Mouse (Mus musculus) lung, adult 2 months (tissue): ENCODE measurements around the gene Pkd1l2. TPM values are rescaled to one million over a fixed set of nuclear protein-coding genes. Genes with fewer than 3 reads are reported as not detected.
A peak's percentile ranks its signal among the peaks of the same experiment; 100 is the strongest.

Experiments used
- DNase-seq: peaks from one replicate; pipeline ENCODE4 v3.0.0; 2022
- H3K4me1 ChIP-seq: fragments of 200-500 bp; 2 replicates; pipeline ENCODE4 v1.6.1; 2011; ENCODE audit warnings: low read length; ENCODE audit not compliant: control insufficient read depth, insufficient read depth
- H3K4me3 ChIP-seq: fragments of 200-500 bp; replicated peaks from 2 replicates; pipeline ENCODE3; 2011; ENCODE audit warnings: low read depth, mild to moderate bottlenecking, control low read depth, low read length; ENCODE audit errors: extremely low read depth
- CTCF ChIP-seq: fragments of 200-500 bp; IDR thresholded peaks from 2 replicates; pipeline ENCODE4 v1.5.1; 2011; ENCODE audit warnings: mild to moderate bottlenecking, low read length, control low read depth; ENCODE audit not compliant: insufficient read depth
- POLR2A ChIP-seq: fragments of 200-500 bp; IDR thresholded peaks from 2 replicates; pipeline ENCODE4 v1.6.1; 2011; ENCODE audit warnings: low read depth, mild to moderate bottlenecking, control low read depth, low read length, borderline replicate concordance; ENCODE audit errors: extremely low read depth
- WGBS: fragments of 180-500 bp; shearing (Covaris S2); methylation state at CpG from one replicate; pipeline ENCODE4 v1.1.7; 2018; 5-methylcytosine and 5-hydroxymethylcytosine counted together
- polyA plus RNA-seq: library from polyadenylated mRNA; depleted of rRNA; stranded (reverse); fragments of >200 nt; gene quantifications from 2 replicates; pipeline ENCODE4 v1.2.3, GENCODE M21; 2012

Gene Pkd1l2
- polyA plus RNA-seq, 1 experiment, result 0.06 TPM

DNA sequence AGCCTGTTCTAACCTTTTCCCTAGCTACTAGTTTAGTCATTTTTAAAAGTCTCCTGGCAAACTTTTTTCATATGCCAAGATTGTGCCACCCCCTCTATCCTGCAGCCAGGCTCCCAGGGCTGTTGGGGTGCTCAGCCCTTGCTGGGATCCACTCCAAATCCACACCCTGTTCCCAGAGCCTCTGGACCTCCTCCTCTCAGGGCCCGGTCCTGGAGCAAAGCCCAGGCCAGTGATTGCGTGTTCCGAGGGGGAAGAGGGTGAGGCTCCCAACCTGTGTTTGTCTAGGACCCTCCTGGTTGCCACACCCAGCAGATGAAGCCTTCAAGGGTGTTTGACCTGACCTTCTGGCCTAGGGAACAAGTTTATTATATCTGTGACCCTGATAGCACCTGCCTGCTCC is 29.4 kb upstream of the Pkd1l2 start:
- Histone ChIP-seq H3K4me3 (no peak overlapping the region), H3K4me1 (no peaks in the 10 kb centered on the region)
- WGBS, result 54% methylated on average over 3 of the region's 3 CpGs
- DNase-seq, result peak; percentile 70
- TF ChIP-seq CTCF (no peak), POLR2A (no peak)

DNA sequence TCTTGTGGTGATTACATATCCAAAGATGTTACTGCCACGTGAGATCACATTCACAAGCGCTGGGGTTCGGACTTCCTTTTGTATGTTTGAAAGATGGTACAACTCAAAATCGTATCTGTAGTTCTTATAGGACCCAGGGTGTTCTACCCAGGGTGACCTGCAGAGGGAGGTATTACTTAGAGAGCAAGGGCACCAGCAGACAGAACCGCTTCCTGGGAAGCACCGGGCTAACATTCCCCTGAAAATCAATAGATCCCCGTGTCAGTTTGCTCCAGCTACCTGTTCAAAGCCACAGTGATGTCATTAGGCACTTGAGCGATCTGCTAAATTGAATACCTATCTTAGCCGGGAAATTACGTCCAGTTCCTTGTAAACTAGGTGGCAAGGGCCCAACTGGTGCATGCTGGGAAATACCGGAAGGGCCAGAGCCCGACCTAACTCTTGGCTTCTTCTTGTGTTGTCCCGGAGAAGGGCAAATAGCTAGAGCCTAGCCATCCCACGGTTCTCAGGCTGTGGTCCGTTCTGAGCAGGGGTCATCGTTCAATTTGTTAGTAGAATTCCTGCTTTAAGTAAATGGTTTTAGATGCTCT is 27.6 kb upstream of the Pkd1l2 start:
- TF ChIP-seq CTCF (peak; percentile 62), POLR2A (no peak)
- H3K4me1 ChIP-seq, result no peaks in the 10 kb centered on the region
- peak; percentile 79 for DNase-seq
- WGBS, result 32% methylated on average over 16 of the region's 16 CpGs
- H3K4me3 ChIP-seq, result no peak overlapping the region

DNA sequence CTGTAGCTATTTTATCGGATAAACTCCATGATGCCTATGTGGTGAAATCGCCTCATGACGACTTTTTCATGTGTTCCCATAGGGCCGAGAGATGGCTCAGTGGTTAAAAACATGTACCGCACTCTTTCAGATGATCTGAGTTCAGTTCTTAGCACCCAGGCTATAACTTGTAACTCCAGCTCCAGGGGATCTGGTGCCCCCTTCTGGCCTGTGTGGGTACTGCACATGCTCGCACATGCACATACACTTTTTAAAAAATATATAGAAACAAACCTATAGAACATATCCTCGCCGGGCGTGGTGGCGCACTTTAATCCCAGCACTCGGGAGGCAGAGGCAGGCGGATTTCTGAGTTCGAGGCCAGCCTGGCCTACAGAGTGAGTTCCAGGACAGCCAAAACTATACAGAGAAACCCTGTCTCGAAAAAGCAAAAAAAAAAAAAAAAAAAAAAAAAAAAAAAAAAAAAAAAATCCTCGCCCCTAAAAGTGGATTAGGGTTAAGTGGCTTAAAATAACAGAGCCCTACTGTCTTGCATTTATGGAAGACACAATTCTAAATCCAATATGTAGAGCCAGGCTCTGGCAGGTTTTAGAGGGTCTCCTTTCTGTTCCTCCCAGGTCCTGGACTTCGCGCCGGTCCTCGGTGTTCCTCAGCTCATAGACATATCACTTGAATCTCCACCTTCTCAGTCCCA is 26.9 kb upstream of the Pkd1l2 start:
- Histone ChIP-seq H3K4me1 (no peaks in the 10 kb centered on the region), H3K4me3 (no peak overlapping the region)
- WGBS, result 91% methylated on average over 19 of the region's 19 CpGs
- TF ChIP-seq POLR2A, result no peak
- TF ChIP-seq CTCF, result peak; percentile 33; the same call in 1 of the 2 replicates
- no peak for DNase-seq

DNA sequence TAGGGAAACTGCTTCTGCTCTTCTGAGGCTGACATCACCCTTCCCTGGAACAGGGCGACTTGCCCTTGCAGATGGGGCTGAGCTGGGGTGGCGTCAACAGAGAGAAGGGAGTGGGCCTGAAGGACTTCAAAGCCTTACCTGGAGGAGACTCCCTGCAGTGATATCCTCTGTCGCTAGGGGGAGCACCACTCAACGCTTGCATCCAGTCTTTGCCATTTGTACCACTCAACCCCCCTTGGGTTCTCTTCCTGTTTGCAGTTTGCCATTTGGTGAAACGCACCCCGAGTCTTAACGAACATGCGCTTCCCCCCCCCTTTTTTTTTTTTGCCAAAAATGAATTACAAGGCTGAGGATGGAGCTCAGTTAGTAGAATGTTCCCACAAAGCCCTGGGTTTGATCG is 25.3 kb upstream of the Pkd1l2 start:
- Histone ChIP-seq H3K4me1 (no peaks in the 10 kb centered on the region), H3K4me3 (no peak overlapping the region)
- TF ChIP-seq CTCF (peak; percentile 97), POLR2A (no peak)
- WGBS, result 11% methylated on average over 9 of the region's 9 CpGs
- DNase-seq, result peak; percentile 76

DNA sequence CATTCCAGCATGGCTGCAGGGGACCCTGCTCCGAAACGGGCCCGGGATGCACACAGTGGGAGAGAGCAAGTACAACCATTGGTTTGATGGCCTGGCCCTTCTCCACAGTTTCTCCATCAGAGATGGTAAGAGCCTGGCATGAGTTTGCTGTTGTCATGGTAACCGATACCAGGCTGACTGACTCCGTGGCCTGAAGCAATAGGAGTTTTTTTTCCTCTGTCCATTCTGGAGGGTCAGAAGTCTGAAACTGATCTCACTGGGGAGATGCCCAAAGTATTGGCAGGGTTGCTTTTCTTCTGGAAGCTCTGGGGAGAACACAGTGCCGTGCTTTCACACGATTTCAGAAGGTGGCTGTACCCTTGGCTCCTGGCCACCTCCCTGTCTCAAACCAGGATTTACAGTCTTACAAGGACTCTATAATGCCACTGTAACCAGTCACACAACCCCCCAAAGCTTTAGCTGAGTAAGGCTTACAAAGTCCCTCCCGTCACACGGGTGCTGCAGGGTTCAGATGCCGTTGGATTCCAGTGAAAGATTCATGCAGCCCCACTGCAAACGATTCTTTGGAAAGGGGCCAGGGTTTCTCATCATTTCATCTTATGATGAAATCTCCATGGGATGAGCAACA is 15.4 kb upstream of the Pkd1l2 start:
- no peak for TF ChIP-seq CTCF
- TF ChIP-seq POLR2A, result no peak
- Histone ChIP-seq H3K4me1 (no peaks in the 10 kb centered on the region), H3K4me3 (no peak overlapping the region)
- WGBS, result 49% methylated on average over 11 of the region's 11 CpGs
- DNase-seq, result no peak

DNA sequence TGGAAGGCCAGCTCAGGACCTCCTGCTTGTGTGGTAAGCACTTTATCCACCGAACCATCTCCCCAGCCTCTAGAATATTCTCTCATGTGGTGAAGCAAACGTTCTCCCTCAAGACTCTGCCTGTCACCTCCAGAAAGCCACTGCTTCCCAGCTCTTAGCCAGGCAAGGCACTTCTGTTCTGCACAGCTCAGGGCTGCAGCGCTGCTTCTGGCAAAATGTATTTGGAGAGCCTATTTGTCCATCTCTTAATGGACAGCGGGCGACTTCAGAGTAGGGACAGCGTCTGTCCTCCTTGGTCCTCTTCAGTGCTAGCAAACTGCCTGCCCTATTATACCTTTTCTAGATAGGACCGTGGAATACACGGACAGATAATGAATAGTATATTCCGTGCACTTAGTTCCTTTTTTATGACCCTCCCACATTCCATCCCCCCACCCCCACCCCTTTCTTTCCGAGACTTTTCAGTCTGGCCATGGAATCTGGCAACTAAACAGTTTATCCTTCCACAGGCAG is 14.9 kb upstream of the Pkd1l2 start:
- WGBS, result 57% methylated on average over 10 of the region's 10 CpGs
- no peaks in the 10 kb centered on the region for H3K4me1 ChIP-seq
- no peak overlapping the region for H3K4me3 ChIP-seq
- DNase-seq, result no peak
- TF ChIP-seq CTCF (no peak), POLR2A (no peak)

DNA sequence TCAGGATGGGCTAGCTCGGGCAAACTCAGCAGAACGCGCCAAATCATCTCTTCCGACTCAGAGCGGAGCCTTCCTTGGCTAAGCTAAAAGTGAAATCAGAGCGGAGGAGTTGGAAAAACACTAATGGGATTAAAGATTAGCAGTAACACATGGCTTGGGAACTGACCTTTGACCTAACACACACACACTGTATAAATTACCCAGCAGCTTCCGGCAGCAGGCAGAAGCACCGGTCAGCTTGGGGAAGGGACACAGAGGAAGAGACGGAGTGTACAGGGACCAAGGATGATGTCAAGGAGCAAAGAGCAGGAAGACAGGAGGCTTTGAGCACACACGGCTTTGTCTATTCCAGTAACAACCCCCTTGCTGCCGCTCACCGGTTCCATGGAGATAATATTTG is 13.4 kb upstream of the Pkd1l2 start, which contains the start of gene Bco1:
TSS of gene Bco1 (plus strand) at position 208 of the 400 bp plus-strand sequence.
- Histone ChIP-seq H3K4me1 (no peaks in the 10 kb centered on the region), H3K4me3 (no peak within 1 kb of the TSS)
- no peak for DNase-seq
- no peak for TF ChIP-seq POLR2A
- no peak for TF ChIP-seq CTCF
- 58% methylated on average over 12 of the region's 12 CpGs for WGBS

DNA sequence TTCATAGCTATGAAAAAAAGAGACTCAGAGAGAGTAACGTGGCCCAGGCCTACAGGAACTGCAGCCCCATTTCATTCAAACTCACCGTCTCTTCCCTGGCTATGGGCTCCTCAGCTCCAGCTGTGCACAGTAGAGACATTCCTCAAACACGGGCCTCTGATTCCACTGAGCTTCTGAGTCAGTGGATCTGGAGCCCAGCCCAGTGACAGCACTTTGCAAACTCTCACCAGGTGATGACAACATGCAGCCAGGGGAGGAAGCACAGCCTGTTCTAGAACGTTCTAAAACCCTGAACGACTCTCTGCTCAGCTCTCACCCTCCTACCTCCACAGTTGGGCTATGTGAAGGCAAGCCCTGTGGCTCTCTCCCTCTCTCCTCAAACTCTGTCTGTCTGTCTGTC is 11.8 kb upstream of the Pkd1l2 start:
- Histone ChIP-seq H3K4me3 (no peak overlapping the region), H3K4me1 (no peaks in the 10 kb centered on the region)
- DNase-seq, result no peak
- 43% methylated on average over 5 of the region's 5 CpGs for WGBS
- TF ChIP-seq POLR2A (no peak), CTCF (no peak)

DNA sequence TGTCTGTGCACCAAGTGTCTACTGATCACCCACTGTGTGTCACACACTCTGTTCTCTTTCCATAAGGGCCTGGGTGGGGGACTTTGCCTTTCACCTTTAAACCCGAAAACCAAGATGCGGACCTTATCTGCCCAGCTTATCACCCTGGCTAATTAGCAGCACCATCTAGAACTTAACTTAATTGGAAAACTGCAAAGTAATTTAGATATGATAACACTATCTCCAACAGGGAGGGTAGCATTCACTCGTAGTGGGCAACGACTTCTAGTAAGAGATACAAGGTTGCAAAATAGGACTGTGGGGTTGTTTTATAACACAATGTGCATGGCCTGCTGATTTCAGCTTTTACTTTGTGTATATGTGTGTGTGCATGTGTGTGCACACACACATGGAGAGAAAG is 7.6 kb upstream of the Pkd1l2 start:
- DNase-seq, result no peak
- WGBS, result 86% methylated on average over 4 of the region's 4 CpGs
- TF ChIP-seq CTCF (no peak), POLR2A (no peak)

DNA sequence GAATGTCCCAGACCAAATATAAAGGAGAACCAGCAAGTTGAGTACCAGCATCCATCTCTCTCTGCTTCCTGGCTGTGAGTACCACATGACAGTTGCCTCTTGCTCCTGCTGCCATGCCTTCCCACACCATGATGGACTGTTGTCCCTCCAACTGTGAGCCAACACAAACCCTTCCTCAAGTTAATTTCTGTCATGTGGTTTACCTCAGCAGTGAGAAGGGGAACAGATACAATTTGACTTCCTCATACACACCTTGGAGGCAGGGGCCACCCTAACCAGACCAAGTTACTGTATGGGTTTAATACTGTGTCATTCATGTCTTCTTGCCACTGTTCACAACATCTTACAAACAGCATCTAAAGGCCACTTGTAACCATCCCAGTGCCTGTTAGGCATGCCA is 4.8 kb upstream of the Pkd1l2 start:
- TF ChIP-seq POLR2A, result no peak
- no peak for TF ChIP-seq CTCF
- no peak for DNase-seq
- H3K4me3 ChIP-seq, result no peak overlapping the region
- H3K4me1 ChIP-seq, result no peaks in the 10 kb centered on the region

More for the DNA sequence above, 7.6 kb upstream of the Pkd1l2 start:
- H3K4me1 ChIP-seq, result no peaks in the 10 kb centered on the region
- no peak overlapping the region for H3K4me3 ChIP-seq
